Mouse (Mus musculus) splenic B cell, adult 2 months (primary cell): Measurements from ENCODE around the gene Rap1gap.

Experiments
- DNase-seq: peaks from one replicate; pipeline ENCODE4 v3.0.0-alpha.2; 2011; ENCODE audit warnings: low read depth, low spot score
- H3K27me3 ChIP-seq: 2 replicates; pipeline ENCODE4 v1.6.1; 2012; ENCODE audit warnings: mild to moderate bottlenecking, low read length, moderate library complexity, mixed read lengths; ENCODE audit not compliant: control insufficient read depth, poor library complexity, insufficient read depth, severe bottlenecking
- H3K36me3 ChIP-seq: 2 replicates; pipeline ENCODE4 v1.6.1; 2012; ENCODE audit warnings: mild to moderate bottlenecking, low read length, moderate library complexity, mixed read lengths; ENCODE audit not compliant: control insufficient read depth, poor library complexity, insufficient read depth, severe bottlenecking

Rap1gap gene

GRCm38 (mm10) chr4:137664433-137664979 lies at the start of gene Rap1gap:
TSS of gene Rap1gap (plus strand) at chr4:137664726.
- Histone ChIP-seq H3K27me3 (no peaks in the 10 kb centered on the region; the same call in 1 of the 2 replicates), H3K36me3 (no peaks in the 10 kb centered on the region)
- no peak for DNase-seq

GRCm38 (mm10) chr4:137622847-137623246 lies 41.7 kb upstream of the Rap1gap start:
- peaks cover 8% of the 10 kb centered on the region for H3K36me3 ChIP-seq
- no peaks in the 10 kb centered on the region for H3K27me3 ChIP-seq

GRCm38 (mm10) chr4:137627476-137628235 lies 36.9 kb upstream of the Rap1gap start:
- no peak for DNase-seq
- peaks cover 14% of the 10 kb centered on the region for H3K36me3 ChIP-seq
- H3K27me3 ChIP-seq = no peaks in the 10 kb centered on the region

More at GRCm38 (mm10) chr4:137622847-137623246, 41.7 kb upstream of the Rap1gap start:
- DNase-seq = no peak

GRCm38 (mm10) chr4:137628400-137628799 lies 36.1 kb upstream of the Rap1gap start:
- Histone ChIP-seq H3K27me3 (no peaks in the 10 kb centered on the region), H3K36me3 (peaks cover 18% of the 10 kb centered on the region)
- DNase-seq = no peak

- Histone ChIP-seq H3K36me3 (peaks cover 18% of the 10 kb centered on the region), H3K27me3 (no peaks in the 10 kb centered on the region)
- no peak for DNase-seq
Observed at GRCm38 (mm10) chr4:137629354-137629753, 35.2 kb upstream of the Rap1gap start.

GRCm38 (mm10) chr4:137630153-137630552 lies 34.4 kb upstream of the Rap1gap start:
- Histone ChIP-seq H3K36me3 (peaks cover 18% of the 10 kb centered on the region), H3K27me3 (no peaks in the 10 kb centered on the region)
- no peak for DNase-seq

GRCm38 (mm10) chr4:137631596-137631995 lies 32.9 kb upstream of the Rap1gap start:
- DNase-seq = no peak
- H3K36me3 ChIP-seq = peaks cover 19% of the 10 kb centered on the region

GRCm38 (mm10) chr4:137633394-137633793 lies 31.1 kb upstream of the Rap1gap start:
- Histone ChIP-seq H3K36me3 (peaks cover 16% of the 10 kb centered on the region), H3K27me3 (no peaks in the 10 kb centered on the region)
- no peak for DNase-seq

More at GRCm38 (mm10) chr4:137631596-137631995, 32.9 kb upstream of the Rap1gap start:
- H3K27me3 ChIP-seq = no peaks in the 10 kb centered on the region

GRCm38 (mm10) chr4:137636597-137636996 lies 27.9 kb upstream of the Rap1gap start:
- H3K27me3 ChIP-seq = no peaks in the 10 kb centered on the region
- peaks cover 21% of the 10 kb centered on the region for H3K36me3 ChIP-seq
- DNase-seq = no peak

GRCm38 (mm10) chr4:137641556-137641955 lies 23.0 kb upstream of the Rap1gap start:
- no peaks in the 10 kb centered on the region for H3K27me3 ChIP-seq
- DNase-seq = no peak
- H3K36me3 ChIP-seq = peaks cover 23% of the 10 kb centered on the region

GRCm38 (mm10) chr4:137642101-137642500 lies 22.4 kb upstream of the Rap1gap start:
- no peak for DNase-seq
- peaks cover 23% of the 10 kb centered on the region for H3K36me3 ChIP-seq
- no peaks in the 10 kb centered on the region for H3K27me3 ChIP-seq

- peaks cover 26% of the 10 kb centered on the region for H3K36me3 ChIP-seq
- no peak for DNase-seq
- H3K27me3 ChIP-seq = no peaks in the 10 kb centered on the region
Observed at GRCm38 (mm10) chr4:137643459-137643858, 21.1 kb upstream of the Rap1gap start.

- peaks cover 22% of the 10 kb centered on the region for H3K36me3 ChIP-seq
- no peak for DNase-seq
- no peaks in the 10 kb centered on the region for H3K27me3 ChIP-seq
Observed at GRCm38 (mm10) chr4:137646262-137646661, 18.3 kb upstream of the Rap1gap start.

GRCm38 (mm10) chr4:137647648-137648047 lies 16.9 kb upstream of the Rap1gap start:
- Histone ChIP-seq H3K36me3 (peaks cover 23% of the 10 kb centered on the region), H3K27me3 (no peaks in the 10 kb centered on the region)
- DNase-seq = no peak

- no peaks in the 10 kb centered on the region for H3K27me3 ChIP-seq
- DNase-seq = no peak
- H3K36me3 ChIP-seq = peaks cover 23% of the 10 kb centered on the region
Observed at GRCm38 (mm10) chr4:137648230-137648629, 16.3 kb upstream of the Rap1gap start.
